Mouse (Mus musculus): Measurements from ENCODE around the gene Ttc32.

Ttc32 gene

DNA sequence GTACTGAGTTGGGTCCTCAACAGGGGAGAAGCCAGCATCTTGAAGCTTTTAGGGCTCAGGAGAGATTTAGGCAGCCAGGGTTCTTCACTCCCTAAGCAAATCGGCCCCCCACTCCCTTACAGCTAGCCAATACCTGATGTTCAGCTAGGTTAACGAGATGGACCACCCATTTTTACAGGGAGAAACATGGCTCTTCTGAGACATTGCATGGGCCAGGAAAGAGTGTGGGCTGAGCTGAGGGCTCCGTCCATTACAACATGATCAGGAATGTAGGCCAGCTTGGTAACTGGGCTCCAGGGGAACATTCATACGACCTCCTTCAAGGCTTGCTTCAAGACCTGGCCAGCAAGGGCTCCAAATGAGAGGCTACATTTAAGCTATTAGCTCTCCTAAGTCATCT, 16.9 kb downstream of the Ttc32 start:
- DNase-seq (ENCODE audit: low spot score in 2 of 2): no peak

DNA sequence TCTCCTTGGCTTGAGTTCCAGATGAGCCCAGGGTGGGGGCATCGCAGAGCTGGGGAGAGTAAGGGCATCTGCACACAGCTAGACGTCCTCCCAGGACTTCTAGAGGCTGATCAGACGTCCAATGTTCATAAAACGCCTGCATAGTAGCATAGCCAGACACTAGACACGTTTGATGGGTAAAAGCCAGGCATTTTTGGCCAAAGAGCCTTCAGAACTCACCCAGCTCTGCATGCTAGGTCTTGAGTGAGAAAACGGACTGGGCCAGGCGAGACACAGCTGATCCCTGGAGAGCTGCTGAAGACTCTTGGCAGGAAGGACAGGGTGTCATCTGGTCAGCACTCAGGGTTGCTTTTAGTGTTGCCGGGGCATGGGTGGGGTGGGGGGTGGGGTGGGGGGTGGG, 18.3 kb downstream of the Ttc32 start:
- DNase-seq (ENCODE audit: low spot score in 2 of 2): no peak

DNA sequence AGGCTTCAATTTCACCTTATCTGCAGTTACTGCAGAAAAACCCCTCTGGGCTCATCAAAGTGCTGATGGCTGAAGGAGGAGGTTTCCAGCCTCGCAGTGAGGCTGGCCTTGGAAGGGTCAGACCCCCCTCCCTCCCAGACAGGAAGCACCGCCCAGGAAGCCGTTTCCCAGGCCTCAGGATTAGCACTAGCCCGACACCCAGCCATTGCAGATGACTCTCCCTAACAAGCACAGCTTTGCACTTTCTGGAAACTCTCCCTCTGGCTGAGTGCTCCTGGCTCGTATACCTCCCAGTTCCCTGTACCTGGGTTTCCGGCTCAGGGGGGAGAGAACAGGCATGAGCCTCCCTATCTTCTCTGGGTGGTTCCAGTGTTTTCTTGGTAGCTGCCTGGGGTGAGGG, 21.0 kb downstream of the Ttc32 start:
- no peak for DNase-seq (ENCODE audit: low spot score in 2 of 2)

DNA sequence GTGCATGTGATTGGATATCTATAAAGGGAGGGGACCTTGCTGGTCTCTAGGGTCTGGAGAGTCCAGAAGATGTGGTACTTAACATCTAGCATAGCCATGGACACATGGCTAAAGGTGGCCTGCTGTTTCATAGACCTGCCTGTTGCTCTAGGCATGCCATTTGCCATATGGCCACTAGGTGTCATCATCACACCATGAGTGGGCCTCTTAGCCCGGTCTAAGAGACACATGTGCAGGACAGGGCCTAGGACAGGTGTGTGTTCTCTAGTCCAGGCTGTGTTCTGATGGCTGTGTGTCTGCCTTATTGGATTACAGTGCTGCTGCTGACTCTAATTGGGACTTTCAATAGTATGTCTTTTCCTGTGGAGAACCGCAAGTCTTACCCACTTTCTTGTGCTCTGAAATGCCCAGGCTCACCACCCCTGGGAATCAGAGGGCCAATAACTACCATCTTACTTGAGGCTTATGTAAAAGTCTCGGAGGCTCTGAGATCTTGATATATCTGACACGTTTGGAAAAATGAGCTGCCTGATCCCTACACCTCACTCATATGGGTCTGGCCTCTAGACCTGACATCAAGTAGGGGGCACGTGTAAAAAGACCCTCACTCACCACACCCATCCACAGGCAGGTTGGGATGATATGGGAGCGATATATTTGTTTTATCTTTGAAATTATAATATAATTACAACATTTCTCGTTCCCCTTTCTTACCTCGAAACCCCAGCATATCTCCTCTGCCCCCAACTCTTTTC, 22.5 kb downstream of the Ttc32 start:
- peak; percentile 52 to 71 for DNase-seq (ENCODE audit: low spot score in 2 of 2)

DNA sequence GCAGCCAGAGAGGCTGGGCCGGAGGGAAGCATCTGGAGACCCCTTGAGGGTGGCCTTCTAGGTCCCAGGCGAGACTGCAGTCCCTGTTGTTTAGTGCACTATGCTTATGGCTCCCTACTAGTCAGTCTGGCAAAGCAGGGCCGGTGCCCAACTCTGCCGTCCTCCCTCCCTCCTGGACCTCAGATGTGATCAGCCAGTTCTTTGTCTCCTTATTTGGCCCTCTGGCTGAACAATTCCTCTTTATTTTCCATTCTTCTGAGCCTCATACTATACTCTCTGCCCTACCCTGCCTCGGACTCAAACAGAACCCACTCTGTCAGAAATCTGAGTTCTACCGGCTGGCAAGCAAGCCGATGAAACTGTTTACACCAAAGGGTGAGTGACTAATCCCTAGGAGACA, 23.5 kb downstream of the Ttc32 start:
- no peak for DNase-seq (ENCODE audit: low spot score in 2 of 2)

DNA sequence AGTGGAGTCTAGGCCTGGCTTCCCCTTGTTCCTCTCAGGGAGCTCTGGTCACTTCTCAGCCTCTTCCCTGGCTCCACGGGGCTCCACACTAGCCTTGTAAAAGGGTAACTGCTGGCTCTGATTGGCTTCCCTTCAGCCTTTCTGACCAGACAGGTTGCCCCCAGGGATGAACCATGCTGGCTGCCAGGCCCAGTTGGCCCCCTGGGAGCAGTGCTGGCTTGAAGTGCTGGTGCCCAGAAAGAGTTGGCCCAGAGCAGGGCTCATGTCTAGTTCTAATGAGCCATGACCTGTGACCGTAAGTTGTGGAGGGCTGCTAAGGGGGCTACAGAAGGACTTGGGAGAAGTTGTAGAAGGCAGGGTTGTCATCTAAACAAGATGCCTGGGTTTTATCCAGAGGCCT, 24.2 kb downstream of the Ttc32 start:
- no peak for DNase-seq (ENCODE audit: low spot score in 2 of 2)

DNA sequence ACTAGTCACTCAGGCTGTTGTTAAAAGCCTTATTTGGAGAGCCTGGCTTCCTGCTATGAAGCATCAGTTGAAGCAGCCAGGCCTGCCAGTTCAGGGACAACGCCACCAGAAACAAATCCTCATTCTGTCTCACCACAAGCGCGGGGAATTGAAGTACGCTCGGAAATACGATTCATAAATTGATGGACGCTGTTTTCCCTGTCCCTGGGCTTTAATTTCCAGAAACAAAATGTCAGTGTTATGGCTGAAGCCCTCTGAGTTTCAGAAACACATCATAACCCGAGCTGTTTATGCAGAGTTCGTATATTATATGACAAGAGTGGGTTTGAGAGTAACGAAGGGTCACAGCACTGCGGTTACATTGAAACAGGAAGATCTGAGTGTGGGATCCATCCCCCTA, 25.5 kb downstream of the Ttc32 start:
- no peak for DNase-seq (ENCODE audit: low spot score in 2 of 2)

DNA sequence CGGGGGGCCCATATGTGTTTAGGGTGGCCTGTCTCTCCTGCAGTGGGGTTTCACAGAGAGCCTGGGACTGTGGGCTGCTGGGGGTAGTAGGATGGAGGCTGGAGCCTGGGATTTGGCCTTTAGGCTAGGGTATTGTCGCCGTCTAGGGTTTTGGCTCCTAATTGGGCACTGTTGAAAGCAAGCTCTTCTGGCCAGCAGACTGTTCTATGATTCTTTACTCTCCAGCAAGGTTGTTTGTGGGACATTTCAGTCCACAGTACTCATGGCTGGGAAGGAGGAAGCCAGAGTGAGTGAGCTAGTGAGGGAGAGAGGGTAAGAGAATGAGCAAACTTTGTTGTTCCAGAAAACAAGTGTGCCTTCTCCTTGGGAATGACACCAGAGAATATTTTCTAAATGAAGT, 29.7 kb downstream of the Ttc32 start:
- DNase-seq (ENCODE audit: low spot score in 2 of 2): no peak

DNA sequence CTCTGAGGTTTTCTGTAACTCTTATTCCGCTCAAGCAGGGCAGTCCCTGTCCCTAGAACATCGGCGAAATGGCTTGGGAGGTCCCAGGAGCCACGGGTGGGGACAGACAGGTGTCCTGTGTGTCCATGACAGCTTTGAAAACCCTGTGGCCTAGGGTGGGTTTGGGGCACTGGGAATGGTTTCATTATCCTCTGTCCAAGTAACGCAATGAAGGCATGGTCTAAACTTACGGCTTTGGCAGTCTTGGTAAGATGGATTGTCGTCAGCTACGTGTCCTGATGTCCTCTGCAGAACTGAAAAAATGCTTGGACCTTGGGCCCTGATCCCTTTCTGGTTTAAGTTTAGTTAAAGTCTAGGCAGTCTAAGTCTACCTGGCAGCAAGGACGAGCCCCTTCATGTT, 30.2 kb downstream of the Ttc32 start:
- DNase-seq (ENCODE audit: low spot score in 2 of 2): no peak

DNA sequence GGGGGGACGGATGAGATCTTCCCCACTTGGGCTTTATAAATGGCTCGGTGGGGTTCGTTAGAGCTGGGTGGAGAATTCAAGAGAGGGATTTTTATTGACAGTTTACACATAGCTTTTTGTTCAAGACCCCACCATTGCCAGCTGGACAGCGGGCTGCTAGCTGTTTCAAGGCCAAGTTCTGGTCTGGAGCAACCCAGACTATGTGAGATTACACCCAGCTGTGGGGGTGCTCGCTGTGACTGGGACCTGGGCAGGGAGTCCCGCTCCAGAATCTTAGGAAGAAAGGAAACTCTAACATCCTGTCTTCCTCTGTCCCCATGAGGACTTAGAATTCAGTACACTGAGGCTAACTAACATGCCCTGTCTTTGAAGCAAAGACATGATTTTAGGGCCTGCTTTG, 33.8 kb downstream of the Ttc32 start:
- DNase-seq (ENCODE audit: low spot score in 2 of 2): no peak

DNA sequence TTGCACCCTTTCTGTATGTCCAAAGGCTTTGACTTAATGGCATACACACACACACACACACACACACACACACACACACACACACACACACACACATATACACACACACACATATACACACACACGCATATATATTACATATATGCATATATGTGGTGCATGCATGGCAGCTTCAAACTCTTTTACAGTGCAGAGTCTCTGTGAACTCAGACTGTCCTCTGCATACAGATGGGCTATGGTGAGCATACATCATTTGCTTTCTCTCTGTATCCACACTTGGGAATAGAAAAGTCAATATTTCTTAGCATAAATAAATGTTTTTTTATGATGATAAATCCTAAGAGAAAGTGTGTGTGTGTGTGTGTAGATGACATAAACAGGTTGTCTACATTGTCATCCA, 41.3 kb downstream of the Ttc32 start:
- no peak for DNase-seq (ENCODE audit: low spot score in 2 of 2)

DNA sequence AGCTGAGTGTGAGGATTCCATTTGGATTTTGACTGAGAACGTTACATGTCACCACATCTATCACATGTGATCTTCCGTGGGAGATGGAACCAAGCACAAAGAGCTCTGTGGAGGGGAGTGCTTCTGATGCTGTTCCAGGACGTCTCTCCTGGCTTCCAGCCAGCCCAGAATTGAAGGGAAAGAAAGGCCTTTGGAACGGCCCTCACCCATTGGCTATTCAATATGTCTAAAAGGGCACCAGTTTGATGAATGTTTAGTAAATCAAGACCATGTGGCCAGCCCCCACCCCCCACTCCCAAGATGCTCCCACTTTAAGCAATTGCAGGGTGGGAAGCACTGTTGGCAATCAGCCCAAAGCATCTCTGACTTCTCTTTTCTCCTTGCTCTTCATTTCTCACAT, 41.7 kb downstream of the Ttc32 start:
- DNase-seq (ENCODE audit: low spot score in 2 of 2): no peak

DNA sequence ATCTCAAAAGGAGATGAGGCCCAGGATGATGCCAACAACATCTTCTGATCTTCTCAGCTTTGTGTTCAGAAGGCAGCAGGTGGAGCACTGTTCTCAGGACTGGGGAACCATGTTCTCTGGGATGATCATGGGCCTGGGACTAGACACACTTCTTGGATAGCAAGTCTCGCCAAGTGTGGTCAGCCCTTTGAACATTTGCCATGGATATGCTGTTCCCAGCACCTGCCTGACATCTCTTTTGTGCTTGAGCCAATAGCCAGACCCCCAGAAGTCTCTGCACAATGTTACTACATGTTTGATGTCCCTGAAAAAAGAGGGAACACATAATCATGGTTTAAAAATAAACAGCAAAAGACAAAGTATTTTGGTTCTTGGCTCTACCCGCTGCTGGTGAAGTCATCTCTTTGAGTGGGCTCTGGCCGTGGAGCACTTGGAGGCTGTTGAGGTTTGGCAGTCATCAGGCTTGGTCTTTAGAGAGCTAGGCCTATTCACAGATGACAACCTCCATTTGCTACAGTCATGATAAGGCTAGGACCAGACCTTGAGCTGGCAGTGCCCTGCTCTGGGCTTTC, 47.8 kb downstream of the Ttc32 start:
- DNase-seq (ENCODE audit: low spot score in 2 of 2): no peak

DNA sequence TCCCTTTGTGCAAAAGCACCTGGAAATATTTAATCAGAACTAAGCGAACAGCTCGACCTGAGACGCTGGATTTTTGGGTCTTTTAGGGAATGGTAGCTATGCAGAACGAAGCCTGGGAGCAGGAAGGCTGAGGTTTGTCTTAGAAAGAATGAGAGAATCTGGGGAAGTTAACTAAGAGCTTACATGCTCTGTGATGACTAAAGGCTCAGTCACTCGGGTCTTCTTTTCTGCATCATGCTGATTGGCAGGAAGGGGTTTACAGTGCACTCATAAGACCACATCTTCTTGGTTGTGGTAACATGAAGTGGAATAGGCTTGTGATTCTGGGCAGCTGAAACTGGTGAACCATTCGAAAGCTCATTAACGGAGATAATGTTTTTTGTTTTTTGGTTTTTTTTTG, 60.4 kb downstream of the Ttc32 start:
- no peak for DNase-seq (ENCODE audit: low spot score in 2 of 2)

All from spleen, postnatal 14 days (tissue).